Mouse (Mus musculus): ENCODE data around the gene Draxin. TPM values are rescaled to one million over a fixed set of nuclear protein-coding genes. Genes with fewer than 3 reads are reported as not detected.
"Not testable (repeated sequence)": the region's sequence is repeated elsewhere in the genome, so short reads cannot be mapped to it uniquely, and the experiment has no call there.

Gene Draxin
- total and polyA plus RNA-seq, 2 experiments from 2014 or later = 0.01 TPM; not detected in 1

DNA sequence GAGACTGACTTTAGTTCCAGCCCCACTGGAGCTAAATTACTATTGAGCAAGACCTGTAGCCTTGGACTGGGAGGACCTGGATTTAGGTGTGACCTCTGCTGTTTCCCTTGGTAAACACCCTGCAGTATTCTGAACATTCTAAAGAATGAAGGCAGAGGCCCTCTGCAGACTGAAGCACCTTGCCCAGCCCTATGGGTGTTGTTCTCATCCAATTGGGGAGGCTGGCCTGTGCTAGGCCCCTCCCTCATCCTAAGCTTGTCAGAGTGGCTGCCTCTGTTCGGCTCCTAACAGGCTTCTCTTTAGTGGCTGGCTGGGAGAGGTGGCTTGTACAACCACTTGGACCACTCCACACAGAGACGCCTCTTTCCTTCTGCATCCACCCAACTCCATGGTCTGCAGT lies 77.5 kb downstream of the Draxin start:
- Histone ChIP-seq H3K4me3 (ENCODE audit: low read depth, low read length) (no peak overlapping the region), H3K27me3 (ENCODE audit: control insufficient read depth, insufficient read depth, low read length) (no peaks in the 10 kb centered on the region), H3K9me3 (replicated peaks; ENCODE audit: control insufficient read depth, low read length) (no peaks in the 10 kb centered on the region), H3K36me3 (replicated peaks; ENCODE audit: control insufficient read depth, insufficient read depth, low read length) (peaks cover 93% of the 10 kb centered on the region), H3K4me2 (ENCODE audit: low read depth, low read length) (no peak overlapping the region), H3K9ac (replicated peaks; ENCODE audit: low read depth, low read length) (no peak overlapping the region), H3K4me1 (ENCODE audit: control insufficient read depth, insufficient read depth) (peaks cover 18% of the 10 kb centered on the region; the same call in 1 of the 2 replicates), H3K27ac (ENCODE audit: low read depth) (no peak overlapping the region)
- TF ChIP-seq CTCF (IDR thresholded peaks at IDR 0.05; ENCODE audit: low read depth) = no peak
- no peak for TF ChIP-seq EP300 (IDR thresholded peaks at IDR 0.05; ENCODE audit: low read depth)
- WGBS = 59% methylated on average over 2 of the region's 2 CpGs
- no peak for ATAC-seq (ENCODE audit: insufficient read depth, low read depth)
- DNase-seq (ENCODE audit: low spot score) = no peak

DNA sequence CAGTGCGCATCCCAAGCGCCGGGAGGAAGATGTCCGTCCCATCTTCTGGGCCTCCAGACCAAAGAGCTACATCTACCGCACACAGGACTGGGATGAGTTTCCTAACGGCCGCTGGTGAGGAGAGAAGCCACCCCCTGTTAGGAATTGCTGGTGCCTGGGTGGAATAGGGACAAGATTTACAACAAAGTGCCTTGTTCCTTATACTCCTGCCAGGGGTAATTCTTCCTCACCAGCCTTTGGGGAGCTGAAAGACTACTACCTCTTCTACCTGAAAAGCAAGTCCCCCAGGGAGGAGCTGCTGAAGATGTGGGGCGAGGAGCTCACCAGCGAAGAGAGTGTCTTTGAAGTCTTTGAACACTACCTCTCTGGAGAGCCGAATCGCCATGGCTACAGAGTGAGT lies 78.6 kb downstream of the Draxin start:
- peaks cover 92% of the 10 kb centered on the region for H3K36me3 ChIP-seq (replicated peaks; ENCODE audit: control insufficient read depth, insufficient read depth, low read length)
- H3K9me3 ChIP-seq (replicated peaks; ENCODE audit: control insufficient read depth, low read length) = no peaks in the 10 kb centered on the region
- no peak overlapping the region for H3K4me3 ChIP-seq (ENCODE audit: low read depth, low read length)
- DNase-seq (ENCODE audit: low spot score) = no peak
- WGBS = 95% methylated on average over 11 of the region's 11 CpGs
- no peak for ATAC-seq (ENCODE audit: insufficient read depth, low read depth)
- no peak overlapping the region for H3K27ac ChIP-seq (ENCODE audit: low read depth)
- TF ChIP-seq CTCF (IDR thresholded peaks at IDR 0.05; ENCODE audit: low read depth) = no peak
- no peak for TF ChIP-seq EP300 (IDR thresholded peaks at IDR 0.05; ENCODE audit: low read depth)
- no peak overlapping the region for H3K4me2 ChIP-seq (ENCODE audit: low read depth, low read length)
- peaks cover 7% of the 10 kb centered on the region; the same call in 1 of the 2 replicates for H3K4me1 ChIP-seq (ENCODE audit: control insufficient read depth, insufficient read depth)
- H3K9ac ChIP-seq (replicated peaks; ENCODE audit: low read depth, low read length) = no peak overlapping the region
- no peaks in the 10 kb centered on the region for H3K27me3 ChIP-seq (ENCODE audit: control insufficient read depth, insufficient read depth, low read length)

DNA sequence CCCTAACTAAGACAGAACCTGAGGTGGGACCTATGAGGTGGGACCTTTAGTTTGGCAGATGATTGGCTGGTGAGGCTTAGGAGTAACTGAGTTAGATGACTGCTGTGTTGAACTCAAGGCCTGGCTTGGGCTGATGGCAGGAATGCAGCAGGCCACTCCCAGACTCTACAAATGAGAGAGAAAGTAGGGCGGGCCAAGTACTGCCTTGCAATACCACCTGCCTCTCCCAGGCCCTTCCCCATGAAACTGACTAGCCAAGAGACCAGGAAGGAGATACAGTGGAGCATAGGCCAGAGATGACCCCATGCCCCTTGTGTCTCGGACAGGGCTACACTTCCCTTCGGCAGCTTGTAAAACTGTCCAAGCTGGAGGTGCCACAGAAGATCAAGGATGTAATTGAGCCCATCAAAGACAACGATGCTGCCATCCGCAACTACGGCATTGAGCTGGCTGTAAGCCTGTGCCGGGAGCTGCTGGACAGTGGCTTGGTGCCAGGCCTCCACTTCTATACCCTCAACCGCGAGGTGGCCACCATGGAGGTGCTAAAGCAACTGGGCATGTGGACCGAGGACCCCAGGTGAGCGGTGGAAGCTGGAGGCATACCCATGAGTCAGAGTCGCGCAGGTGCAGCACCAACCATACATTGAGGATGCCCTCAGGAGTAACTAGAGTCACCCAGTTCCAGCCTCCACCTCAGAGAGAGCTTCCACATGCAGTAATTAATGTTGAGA lies 79.3 kb downstream of the Draxin start:
- no peak for DNase-seq (ENCODE audit: low spot score)
- Histone ChIP-seq H3K27me3 (ENCODE audit: control insufficient read depth, insufficient read depth, low read length) (no peaks in the 10 kb centered on the region), H3K27ac (ENCODE audit: low read depth) (no peak overlapping the region), H3K4me2 (ENCODE audit: low read depth, low read length) (no peak overlapping the region), H3K36me3 (replicated peaks; ENCODE audit: control insufficient read depth, insufficient read depth, low read length) (peaks cover 87% of the 10 kb centered on the region), H3K4me3 (ENCODE audit: low read depth, low read length) (no peak overlapping the region), H3K4me1 (ENCODE audit: control insufficient read depth, insufficient read depth) (peaks cover 1% of the 10 kb centered on the region; the same call in 1 of the 2 replicates), H3K9me3 (replicated peaks; ENCODE audit: control insufficient read depth, low read length) (no peaks in the 10 kb centered on the region), H3K9ac (replicated peaks; ENCODE audit: low read depth, low read length) (no peak overlapping the region)
- WGBS = 90% methylated on average over 13 of the region's 13 CpGs
- no peak for ATAC-seq (ENCODE audit: insufficient read depth, low read depth)
- no peak for TF ChIP-seq CTCF (IDR thresholded peaks at IDR 0.05; ENCODE audit: low read depth)

DNA sequence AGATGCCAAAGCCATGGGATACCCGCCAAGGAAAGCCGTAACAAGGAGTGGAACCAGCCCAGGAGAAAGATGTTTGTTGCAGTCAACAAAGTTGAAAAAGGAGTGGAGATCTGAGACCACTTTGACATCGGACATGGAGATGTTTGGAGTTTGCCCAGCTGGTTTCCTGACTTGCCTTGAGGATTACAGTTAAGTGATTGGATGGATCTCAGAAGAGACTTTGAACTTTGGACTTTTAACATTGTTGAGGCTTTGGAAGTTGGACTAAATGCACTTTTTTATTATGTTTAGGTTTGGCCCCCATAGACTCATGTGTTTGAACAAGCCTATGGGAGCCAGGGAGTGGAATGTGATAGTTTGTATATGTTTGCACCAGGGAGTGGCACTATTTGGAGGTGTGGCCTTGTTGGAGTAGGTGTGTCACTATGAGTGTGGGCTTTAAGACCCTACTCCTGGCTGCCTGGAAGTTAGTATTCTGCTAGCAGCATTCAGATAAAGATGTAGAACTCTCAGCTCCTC lies 80.0 kb downstream of the Draxin start:
- H3K27me3 ChIP-seq (ENCODE audit: control insufficient read depth, insufficient read depth, low read length); H3K9me3 ChIP-seq (replicated peaks; ENCODE audit: control insufficient read depth, low read length); DNase-seq (ENCODE audit: low spot score); H3K4me1 ChIP-seq (ENCODE audit: control insufficient read depth, insufficient read depth); ATAC-seq (ENCODE audit: insufficient read depth, low read depth); H3K27ac ChIP-seq (ENCODE audit: low read depth); H3K4me3 ChIP-seq (ENCODE audit: low read depth, low read length); H3K9ac ChIP-seq (replicated peaks; ENCODE audit: low read depth, low read length); H3K4me2 ChIP-seq (ENCODE audit: low read depth, low read length): not testable (repeated sequence)
- 90% methylated on average over 3 of the region's 3 CpGs for WGBS
- peaks cover 86% of the 10 kb centered on the region for H3K36me3 ChIP-seq (replicated peaks; ENCODE audit: control insufficient read depth, insufficient read depth, low read length)

Small RNA genes lying within 50 kb of the gene (microRNA-seq; reads per million reads assigned to microRNA genes)
- not detected for gene Mir7022

Other genes starting within 250 kb of the Draxin start
- gene Mfn2, start 226.0 kb downstream of the Draxin start, total RNA-seq (2014; rRNA removed; ENCODE audit: low replicate concordance) = 251 and 256 TPM in 2 replicates
- 188 and 230 TPM in 2 replicates for gene Mfn2, start 226.0 kb downstream of the Draxin start, polyA plus RNA-seq (2015; fragmentation: Nextera tagmentation; extraction: Ambion mirVana)
- 84.0 and 107 TPM in 2 replicates for gene Plod1, start 193.9 kb downstream of the Draxin start, total RNA-seq (2014; rRNA removed; ENCODE audit: low replicate concordance)
- 48.9 and 55.6 TPM in 2 replicates for gene Plod1, start 193.9 kb downstream of the Draxin start, polyA plus RNA-seq (2015; fragmentation: Nextera tagmentation; extraction: Ambion mirVana)
- 76.2 and 82.2 TPM in 2 replicates for gene 2510039O18Rik, start 189.8 kb downstream of the Draxin start, total RNA-seq (2014; rRNA removed; ENCODE audit: low replicate concordance)
- 8.9 and 10.4 TPM in 2 replicates for gene 2510039O18Rik, start 189.8 kb downstream of the Draxin start, polyA plus RNA-seq (2015; fragmentation: Nextera tagmentation; extraction: Ambion mirVana)
- gene Nppb, start 144.9 kb downstream of the Draxin start, total RNA-seq (2014; rRNA removed; ENCODE audit: low replicate concordance) = 831 and 1,183 TPM in 2 replicates
- 188 and 473 TPM in 2 replicates for gene Nppb, start 144.9 kb downstream of the Draxin start, polyA plus RNA-seq (2015; fragmentation: Nextera tagmentation; extraction: Ambion mirVana)
- 2,556 and 3,370 TPM in 2 replicates for gene Nppa, start 130.0 kb downstream of the Draxin start, total RNA-seq (2014; rRNA removed; ENCODE audit: low replicate concordance)
- 9,636 and 10,119 TPM in 2 replicates for gene Nppa, start 130.0 kb downstream of the Draxin start, polyA plus RNA-seq (2015; fragmentation: Nextera tagmentation; extraction: Ambion mirVana)
- 14.7 and 16.3 TPM in 2 replicates for gene Clcn6, start 91.9 kb downstream of the Draxin start, total RNA-seq (2014; rRNA removed; ENCODE audit: low replicate concordance)
- 3.5 and 4.3 TPM in 2 replicates for gene Clcn6, start 91.9 kb downstream of the Draxin start, polyA plus RNA-seq (2015; fragmentation: Nextera tagmentation; extraction: Ambion mirVana)
- gene Mthfr, start 91.6 kb downstream of the Draxin start, total RNA-seq (2014; rRNA removed; ENCODE audit: low replicate concordance) = 29.2 and 37.6 TPM in 2 replicates
- 6.0 and 6.3 TPM in 2 replicates for gene Mthfr, start 91.6 kb downstream of the Draxin start, polyA plus RNA-seq (2015; fragmentation: Nextera tagmentation; extraction: Ambion mirVana)
- 21.2 and 31.4 TPM in 2 replicates for gene Agtrap, start 42.7 kb downstream of the Draxin start, total RNA-seq (2014; rRNA removed; ENCODE audit: low replicate concordance)
- 22.9 and 25.2 TPM in 2 replicates for gene Agtrap, start 42.7 kb downstream of the Draxin start, polyA plus RNA-seq (2015; fragmentation: Nextera tagmentation; extraction: Ambion mirVana)
- 6.1 and 6.7 TPM in 2 replicates for gene Mad2l2, start 314 bp downstream of the Draxin start, total RNA-seq (2014; rRNA removed; ENCODE audit: low replicate concordance)
- gene Mad2l2, start 314 bp downstream of the Draxin start, polyA plus RNA-seq (2015; fragmentation: Nextera tagmentation; extraction: Ambion mirVana) = 36.2 and 40.1 TPM in 2 replicates
- gene Fbxo6, start 21.4 kb upstream of the Draxin start, total RNA-seq (2014; rRNA removed; ENCODE audit: low replicate concordance) = 84.6 and 86.0 TPM in 2 replicates
- 31.6 and 35.4 TPM in 2 replicates for gene Fbxo6, start 21.4 kb upstream of the Draxin start, polyA plus RNA-seq (2015; fragmentation: Nextera tagmentation; extraction: Ambion mirVana)
- 77.4 and 88.4 TPM in 2 replicates for gene Fbxo44, start 29.8 kb upstream of the Draxin start, total RNA-seq (2014; rRNA removed; ENCODE audit: low replicate concordance)
- gene Fbxo44, start 29.8 kb upstream of the Draxin start, polyA plus RNA-seq (2015; fragmentation: Nextera tagmentation; extraction: Ambion mirVana) = 32.1 and 35.6 TPM in 2 replicates
- gene Fbxo2, start 29.9 kb upstream of the Draxin start, total RNA-seq (2014; rRNA removed; ENCODE audit: low replicate concordance) = not detected in 2 replicates
- gene Fbxo2, start 29.9 kb upstream of the Draxin start, polyA plus RNA-seq (2015; fragmentation: Nextera tagmentation; extraction: Ambion mirVana) = 0.11 and 0.12 TPM in 2 replicates
- gene Disp3, start 157.3 kb upstream of the Draxin start, total RNA-seq (2014; rRNA removed; ENCODE audit: low replicate concordance) = 0.39 TPM in 1 of 2 replicates, not detected in the other
- gene Disp3, start 157.3 kb upstream of the Draxin start, polyA plus RNA-seq (2015; fragmentation: Nextera tagmentation; extraction: Ambion mirVana) = 0.11 TPM in 1 of 2 replicates, not detected in the other